Mouse (Mus musculus): Measurements from ENCODE around the gene Usp32.

Usp32 gene

GRCm38 (mm10) chr11:85123267-85123992 is 16.5 kb downstream of the Usp32 start:
- no peak for DNase-seq (ENCODE audit: low read depth, low spot score)

GRCm38 (mm10) chr11:85122073-85122472 is 17.9 kb downstream of the Usp32 start:
- DNase-seq (ENCODE audit: low read depth, low spot score) = no peak

DNA sequence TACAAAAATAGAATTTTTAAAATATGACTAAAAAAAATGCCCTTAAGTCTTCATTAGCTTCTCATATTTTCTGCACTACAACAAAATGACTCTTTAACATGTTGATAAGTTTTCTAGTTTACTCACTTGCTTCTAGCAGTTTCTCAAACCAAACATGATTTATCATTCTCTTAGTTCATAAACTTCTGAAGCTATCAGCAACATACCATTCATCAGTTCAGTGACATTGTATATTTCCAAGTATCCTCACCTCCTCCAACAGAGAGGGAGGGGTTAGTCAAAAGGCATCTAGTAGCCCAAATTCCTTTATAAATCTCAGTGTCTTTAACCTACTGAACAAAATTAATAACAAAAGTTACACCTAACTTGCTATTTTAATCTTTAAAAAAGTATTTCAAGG is 22.8 kb downstream of the Usp32 start:
- DNase-seq (ENCODE audit: low read depth, low spot score) = no peak

DNA sequence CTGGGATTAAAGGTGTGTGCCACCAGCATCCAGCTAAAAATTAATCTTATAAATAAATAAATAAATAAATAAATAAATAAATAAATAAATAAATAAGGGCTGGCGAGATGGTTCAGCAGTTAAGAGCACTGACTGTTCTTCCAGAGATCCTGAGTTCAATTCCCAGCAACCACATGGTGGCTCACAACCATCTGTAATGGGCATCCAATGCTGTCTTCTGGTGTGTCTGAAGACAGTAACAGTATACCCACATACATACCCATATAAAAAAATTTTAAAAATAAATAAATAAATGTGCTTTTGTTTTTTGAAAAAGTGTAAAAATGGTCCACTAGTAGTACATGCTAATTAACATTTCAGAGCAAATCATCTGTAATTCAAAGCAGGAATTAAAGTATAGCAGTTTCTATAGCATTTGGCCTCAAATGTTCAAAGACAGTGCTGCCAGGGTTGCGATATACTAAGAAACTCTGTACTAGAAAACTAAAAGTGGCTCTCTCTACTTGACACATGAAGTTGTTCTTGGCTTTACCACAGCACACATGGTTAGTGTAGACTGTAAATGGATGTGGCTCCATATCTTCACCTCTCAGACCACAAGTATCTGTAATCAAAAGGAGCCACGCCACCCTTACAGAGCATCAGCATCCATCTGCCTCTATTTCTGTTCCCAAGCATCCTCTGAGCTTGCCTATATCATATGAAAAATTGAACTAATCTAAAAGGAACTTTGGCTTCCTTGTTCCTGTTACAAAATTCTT is 23.7 kb downstream of the Usp32 start:
- DNase-seq (ENCODE audit: low read depth, low spot score) = no peak

- no peak for DNase-seq (ENCODE audit: low read depth, low spot score)
These were observed 30.0 kb downstream of the Usp32 start for GRCm38 (mm10) chr11:85109957-85110356.

DNA sequence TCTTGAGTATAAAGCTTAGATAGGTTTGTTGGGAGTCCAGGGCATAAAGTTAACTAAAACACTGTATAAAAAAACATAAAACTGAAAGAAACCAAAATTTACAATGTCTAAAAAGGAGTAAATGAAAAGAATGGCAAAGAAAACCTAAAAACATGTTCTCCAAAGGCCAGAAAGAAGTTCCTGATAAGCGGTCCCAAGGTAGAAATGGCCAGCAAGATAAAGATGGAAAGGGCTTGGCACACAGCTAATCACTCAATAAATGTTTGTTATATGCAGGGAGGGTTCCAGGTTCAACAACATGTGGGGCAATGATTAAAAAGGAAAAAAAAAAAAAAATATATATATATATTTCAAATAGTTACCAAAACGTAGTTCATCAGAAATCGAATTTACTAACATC is 32.7 kb downstream of the Usp32 start:
- no peak for DNase-seq (ENCODE audit: low read depth, low spot score)

- no peak for DNase-seq (ENCODE audit: low read depth, low spot score)
These were observed 34.1 kb downstream of the Usp32 start for GRCm38 (mm10) chr11:85105836-85106235.

GRCm38 (mm10) chr11:85103763-85104162 is 36.2 kb downstream of the Usp32 start:
- no peak for DNase-seq (ENCODE audit: low read depth, low spot score)

DNA sequence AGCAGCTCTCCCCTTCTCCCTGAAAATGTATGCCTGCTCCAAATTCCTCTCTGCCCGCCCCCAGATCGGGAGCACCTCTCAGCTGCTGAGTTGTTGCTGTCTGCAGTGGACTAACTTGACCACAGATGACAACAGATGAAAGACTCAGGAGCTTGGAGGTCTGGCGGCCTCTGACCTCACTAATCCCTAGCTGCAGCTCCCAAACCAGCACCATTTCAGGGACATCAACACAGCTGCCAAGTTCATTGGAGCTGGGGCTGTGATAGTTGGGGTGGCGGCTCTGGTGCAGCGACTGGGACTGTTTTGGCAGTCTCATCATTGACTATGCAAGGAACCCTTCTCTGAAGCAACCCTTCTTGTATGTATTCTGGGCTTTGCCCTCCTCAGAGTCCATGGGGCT is 44.8 kb downstream of the Usp32 start:
- no peak for DNase-seq (ENCODE audit: low read depth, low spot score)

DNA sequence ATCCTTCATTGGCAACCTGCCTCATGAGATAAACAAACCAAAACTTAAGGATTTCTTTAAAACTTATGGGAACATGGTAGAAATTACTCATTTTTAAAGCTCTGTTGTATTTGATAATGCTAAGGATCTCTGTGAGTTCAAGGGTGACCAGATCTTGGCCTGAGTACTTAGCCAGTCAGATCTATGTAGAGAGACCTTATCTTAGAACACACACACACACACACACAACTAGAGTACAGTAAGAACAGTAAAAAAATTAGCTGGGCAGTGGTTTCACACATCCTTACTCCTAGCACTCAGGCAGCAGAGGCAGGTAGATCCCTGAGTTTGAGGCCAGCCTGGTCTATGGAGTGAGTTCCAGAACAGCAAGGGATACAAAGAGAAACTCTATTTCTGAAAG is 53.7 kb downstream of the Usp32 start:
- no peak for DNase-seq (ENCODE audit: low read depth, low spot score)

DNA sequence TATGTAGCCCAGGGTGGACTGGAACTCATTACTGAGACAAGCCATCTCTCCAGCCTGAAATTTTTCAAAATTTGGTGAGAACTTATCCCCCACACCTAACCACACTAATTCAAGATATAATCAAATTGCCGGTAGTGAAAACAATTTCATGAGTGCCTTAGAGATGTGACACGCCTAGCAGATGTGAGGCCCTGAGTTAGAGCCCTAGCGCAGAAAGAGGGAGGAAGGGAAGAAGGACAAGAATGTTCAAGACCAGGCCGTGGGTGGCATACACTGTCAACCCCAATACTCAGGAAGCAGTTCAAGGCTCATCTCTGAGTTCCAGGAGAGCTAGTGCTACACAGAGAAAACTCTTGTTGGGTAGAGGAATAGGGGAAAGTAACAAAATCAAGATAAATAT is 72.1 kb downstream of the Usp32 start:
- DNase-seq (ENCODE audit: low read depth, low spot score) = no peak

GRCm38 (mm10) chr11:85058562-85058961 is 81.4 kb downstream of the Usp32 start:
- DNase-seq (ENCODE audit: low read depth, low spot score) = no peak

DNA sequence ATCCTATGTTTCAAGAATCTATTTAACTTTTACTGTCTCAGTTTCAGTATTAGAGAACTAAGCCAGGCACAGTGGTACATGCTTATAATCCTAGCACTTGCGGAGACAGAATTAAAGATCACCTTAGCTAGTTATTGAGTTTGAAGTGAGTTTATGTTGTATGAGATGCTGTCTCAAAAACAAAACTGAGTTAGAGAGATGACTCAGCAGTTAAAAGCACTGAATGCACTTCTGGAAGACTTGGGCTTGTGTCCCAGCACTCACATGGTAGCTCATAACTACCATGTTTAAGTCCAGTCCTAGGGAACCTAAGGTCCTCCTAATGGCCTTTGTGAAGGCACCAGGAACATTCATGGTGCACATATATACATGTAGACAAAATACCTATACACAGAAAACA is 82.4 kb downstream of the Usp32 start:
- DNase-seq (ENCODE audit: low read depth, low spot score) = no peak

DNA sequence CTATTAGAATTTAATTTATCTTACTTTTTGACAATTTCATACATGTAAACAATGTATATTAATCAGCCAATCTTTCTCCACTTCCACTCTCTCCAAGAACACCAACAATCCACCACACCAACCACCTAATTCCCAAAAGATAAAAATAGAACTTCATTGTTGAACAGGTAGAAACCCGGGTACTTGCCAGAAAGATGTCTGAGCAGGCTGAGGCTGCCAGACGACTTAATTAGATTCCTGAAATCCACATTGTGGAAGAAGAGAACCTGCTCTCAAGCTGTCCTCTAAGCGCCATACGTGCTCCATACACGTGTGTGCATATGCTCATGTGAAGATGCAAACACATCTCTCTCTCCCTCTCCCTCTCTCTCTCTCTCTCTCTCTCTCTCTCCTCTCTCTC is 83.1 kb downstream of the Usp32 start:
- no peak for DNase-seq (ENCODE audit: low read depth, low spot score)

- DNase-seq (ENCODE audit: low read depth, low spot score) = no peak
These were observed 84.4 kb downstream of the Usp32 start for GRCm38 (mm10) chr11:85055561-85055960.

- DNase-seq (ENCODE audit: low read depth, low spot score) = no peak
These were observed 100.7 kb downstream of the Usp32 start for GRCm38 (mm10) chr11:85039256-85039655.

DNA sequence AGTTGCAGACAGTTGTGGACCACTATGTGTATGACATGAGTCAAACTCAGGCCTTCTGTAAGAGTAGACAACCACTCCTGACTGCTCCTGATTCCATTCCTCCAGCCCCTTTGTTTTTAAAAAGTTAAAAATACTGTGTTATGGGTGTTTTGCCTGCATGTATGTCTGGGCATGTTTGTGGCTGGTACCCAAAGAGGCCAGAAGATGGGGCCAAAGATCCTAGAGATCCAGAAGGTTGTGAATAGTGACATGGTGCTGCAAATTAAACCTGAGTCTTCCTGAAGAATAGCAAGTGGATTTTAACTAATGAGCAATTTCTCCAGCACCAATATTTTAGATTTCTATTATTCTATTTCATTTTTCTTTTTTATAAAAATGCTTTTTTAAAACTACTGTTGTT is 126.8 kb downstream of the Usp32 start:
- DNase-seq (ENCODE audit: low read depth, low spot score) = no peak

GRCm38 (mm10) chr11:85003566-85003965 is 136.4 kb downstream of the Usp32 start:
- DNase-seq (ENCODE audit: low read depth, low spot score) = no peak

DNA sequence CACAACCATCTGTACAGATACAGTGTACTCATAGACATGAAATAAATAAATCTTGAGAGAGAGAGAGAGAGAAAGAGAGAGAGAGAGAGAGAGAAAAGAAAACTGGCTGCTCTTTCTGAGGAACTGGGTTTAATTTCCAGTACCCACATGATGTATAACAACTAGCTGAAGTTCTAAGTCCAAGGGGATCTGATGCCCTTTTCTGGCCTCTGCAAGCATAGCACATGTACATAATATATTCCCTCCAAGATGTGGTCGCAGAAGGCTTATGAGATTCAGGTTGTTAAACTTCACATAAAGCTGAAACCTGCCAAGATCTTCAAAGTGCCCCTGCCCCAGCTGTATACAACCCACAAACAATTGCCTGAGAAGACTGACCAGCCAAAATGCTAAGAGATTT is 144.7 kb downstream of the Usp32 start:
- no peak for DNase-seq (ENCODE audit: low read depth, low spot score)

DNA sequence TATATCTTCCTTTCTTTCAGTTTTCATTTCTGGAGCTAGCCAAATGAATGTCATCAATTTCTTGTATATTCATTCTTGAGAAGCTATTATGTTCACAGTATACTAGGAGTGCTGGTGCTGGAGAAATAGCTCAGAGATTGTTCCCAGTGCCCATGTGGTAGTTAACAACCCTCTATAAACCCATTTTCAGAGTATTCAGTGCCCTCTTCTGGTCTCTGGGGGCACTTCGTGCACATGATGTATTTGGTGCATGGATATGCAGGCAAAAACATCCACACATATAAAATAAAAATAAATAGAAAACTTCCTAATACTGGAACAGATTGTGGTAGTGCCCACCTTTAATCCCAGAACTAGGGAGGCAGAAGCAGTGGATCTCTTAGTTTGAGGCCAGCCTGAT is 147.0 kb downstream of the Usp32 start:
- DNase-seq (ENCODE audit: low read depth, low spot score) = no peak

- no peak for DNase-seq (ENCODE audit: low read depth, low spot score)
These were observed 151.5 kb downstream of the Usp32 start for GRCm38 (mm10) chr11:84988341-84988919.

GRCm38 (mm10) chr11:84985421-84985820 is 154.5 kb downstream of the Usp32 start:
- no peak for DNase-seq (ENCODE audit: low read depth, low spot score)

DNA sequence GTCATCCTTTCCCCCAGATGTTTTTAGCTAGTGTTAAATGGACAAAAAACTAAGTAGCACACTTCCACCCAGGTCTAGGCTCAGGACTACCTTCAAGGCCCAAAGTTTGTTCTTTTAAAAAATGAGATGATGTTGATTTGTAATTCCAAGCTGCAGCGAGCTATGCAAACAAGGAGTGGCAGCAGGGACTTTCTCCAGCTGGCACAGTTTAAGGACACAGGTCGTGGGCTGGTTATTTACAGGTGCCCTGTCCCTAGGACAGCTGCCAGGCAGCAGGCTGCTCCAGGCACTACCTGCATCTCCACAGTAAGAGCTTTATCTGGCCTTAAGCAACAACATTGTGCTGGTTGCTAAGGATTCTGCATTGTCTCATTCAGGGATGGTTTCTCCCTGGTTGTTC is 159.3 kb downstream of the Usp32 start:
- no peak for DNase-seq (ENCODE audit: low read depth, low spot score)

Measured in brain, embryonic 18.5 days (tissue).